Mouse (Mus musculus) C2C12 (cell line): ENCODE measurements around the gene Fbxl17.

Source experiments
- CEBPB ChIP-seq: IDR thresholded peaks from one replicate; pipeline ENCODE4 v1.6.1; 2011; ENCODE audit warnings: low read depth, mild to moderate bottlenecking, control low read depth, moderate library complexity
- CTCF ChIP-seq: IDR thresholded peaks from one replicate; pipeline ENCODE4 v1.5.1; 2011; ENCODE audit not compliant: control insufficient read depth, insufficient read depth, insufficient read length
- MAX ChIP-seq: IDR thresholded peaks from one replicate; pipeline ENCODE4 v1.6.1; 2011; ENCODE audit warnings: mild to moderate bottlenecking, control low read depth
- MYOD1 ChIP-seq: IDR thresholded peaks from one replicate; pipeline ENCODE4 v1.6.1; 2011; ENCODE audit warnings: low read depth; ENCODE audit not compliant: control insufficient read depth, insufficient read length

GRCm38 (mm10) chr17:63280990-63281389 is 218.8 kb downstream of the Fbxl17 start:
- TF ChIP-seq MYOD1 (no peak), CTCF (no peak), MAX (no peak), CEBPB (no peak)
